Mouse (Mus musculus) midbrain, embryonic 10.5 days (tissue): ENCODE results near the gene Agap1. TPM values are rescaled to one million over a fixed set of nuclear protein-coding genes. Genes with fewer than 3 reads are reported as not detected.

Source experiments
- DNase-seq: peaks from one replicate; pipeline ENCODE4 v3.0.0-alpha.2; 2017; ENCODE audit warnings: low spot score
- H3K27ac ChIP-seq: fragments of 300-500 bp; sonication (generic); replicated peaks from 2 replicates; pipeline ENCODE4 v1.5.1; 2016; ENCODE audit warnings: mild to moderate bottlenecking
- H3K27me3 ChIP-seq: fragments of 300-500 bp; sonication (generic); 2 replicates; pipeline ENCODE4 v1.6.1; 2016; ENCODE audit warnings: low read depth, mild to moderate bottlenecking; ENCODE audit not compliant: poor library complexity, severe bottlenecking
- H3K36me3 ChIP-seq: fragments of 300-500 bp; sonication (generic); 2 replicates; pipeline ENCODE4 v1.6.1; 2016; ENCODE audit warnings: mild to moderate bottlenecking, moderate library complexity
- H3K4me1 ChIP-seq: fragments of 300-500 bp; sonication (generic); 2 replicates; pipeline ENCODE4 v1.6.1; 2016
- H3K4me3 ChIP-seq: fragments of 300-500 bp; sonication (generic); 2 replicates; pipeline ENCODE4 v1.5.1; 2016; ENCODE audit warnings: mild to moderate bottlenecking, moderate library complexity
- H3K9me3 ChIP-seq: fragments of 300-500 bp; sonication (generic); replicated peaks from 2 replicates; pipeline ENCODE4 v1.6.1; 2016; ENCODE audit warnings: mild to moderate bottlenecking
- WGBS: fragments of 180-500 bp; shearing (Covaris S2); methylation state at CpG from one replicate; pipeline ENCODE4 v1.1.7; 2016; 5-methylcytosine and 5-hydroxymethylcytosine counted together
- polyA plus RNA-seq: library from polyadenylated mRNA; unstranded; fragments of >200 nt; fragmentation: Nextera tagmentation; extraction: Ambion mirVana; gene quantifications from 2 replicates; pipeline ENCODE4 v1.2.1, GENCODE M21; 2016

Agap1 gene
- polyA plus RNA-seq, 1 experiment from 2014 or later: 16.6 TPM

- H3K9me3 ChIP-seq: no peaks in the 10 kb centered on the region
- peak; percentile 55 for DNase-seq
- H3K4me3 ChIP-seq: 0 out of 2 replicates have a peak overlapping the region, but pooled peaks have one; percentile 2
- H3K27ac ChIP-seq: peak overlapping the region; percentile 65
- H3K4me1 ChIP-seq: peaks cover 94% of the 10 kb centered on the region
- WGBS: 26% methylated on average over 17 of the region's 17 CpGs
- peaks cover 41% of the 10 kb centered on the region for H3K27me3 ChIP-seq
- no peaks in the 10 kb centered on the region for H3K36me3 ChIP-seq
These were observed 65.5 kb downstream of the Agap1 start for GRCm38 (mm10) chr1:89519914-89520643.

GRCm38 (mm10) chr1:89521406-89521805 lies 66.8 kb downstream of the Agap1 start:
- Histone ChIP-seq H3K4me1 (peaks cover 83% of the 10 kb centered on the region), H3K27ac (peak overlapping the region; percentile 14; the same call in 1 of the 2 replicates), H3K36me3 (no peaks in the 10 kb centered on the region), H3K4me3 (no peak overlapping the region), H3K9me3 (no peaks in the 10 kb centered on the region), H3K27me3 (peaks cover 34% of the 10 kb centered on the region)
- WGBS: 71% methylated on average over 11 of the region's 11 CpGs
- no peak for DNase-seq

GRCm38 (mm10) chr1:89521935-89522535 lies 67.4 kb downstream of the Agap1 start:
- Histone ChIP-seq H3K27ac (peak overlapping the region; percentile 24; the same call in 1 of the 2 replicates), H3K36me3 (no peaks in the 10 kb centered on the region), H3K4me3 (no peak overlapping the region), H3K27me3 (peaks cover 30% of the 10 kb centered on the region), H3K4me1 (peaks cover 77% of the 10 kb centered on the region), H3K9me3 (no peaks in the 10 kb centered on the region)
- WGBS: 66% methylated on average over 17 of the region's 17 CpGs
- DNase-seq: no peak

- no peaks in the 10 kb centered on the region for H3K9me3 ChIP-seq
- peaks cover 58% of the 10 kb centered on the region for H3K4me1 ChIP-seq
- DNase-seq: peak; percentile 88
- peaks cover 25% of the 10 kb centered on the region for H3K27me3 ChIP-seq
- H3K36me3 ChIP-seq: no peaks in the 10 kb centered on the region
- no peak overlapping the region for H3K4me3 ChIP-seq
- H3K27ac ChIP-seq: no peak overlapping the region
- 7% methylated on average over 4 of the region's 4 CpGs for WGBS
These were observed 69.8 kb downstream of the Agap1 start for GRCm38 (mm10) chr1:89524369-89524768.

- Histone ChIP-seq H3K27ac (no peak overlapping the region), H3K36me3 (no peaks in the 10 kb centered on the region), H3K4me1 (peaks cover 52% of the 10 kb centered on the region), H3K27me3 (peaks cover 25% of the 10 kb centered on the region), H3K9me3 (no peaks in the 10 kb centered on the region), H3K4me3 (no peak overlapping the region)
- no peak for DNase-seq
- WGBS: 73% methylated on average over 4 of the region's 4 CpGs
These were observed 70.4 kb downstream of the Agap1 start for GRCm38 (mm10) chr1:89524998-89525397.

- Histone ChIP-seq H3K27ac (no peak overlapping the region), H3K27me3 (peaks cover 25% of the 10 kb centered on the region), H3K4me1 (peaks cover 44% of the 10 kb centered on the region), H3K9me3 (no peaks in the 10 kb centered on the region), H3K36me3 (no peaks in the 10 kb centered on the region), H3K4me3 (no peak overlapping the region)
- 60% methylated on average over 13 of the region's 13 CpGs for WGBS
- no peak for DNase-seq
These were observed 71.2 kb downstream of the Agap1 start for GRCm38 (mm10) chr1:89525825-89526224.

GRCm38 (mm10) chr1:89528671-89529276 lies 74.2 kb downstream of the Agap1 start:
- H3K4me1 ChIP-seq: peaks cover 14% of the 10 kb centered on the region
- DNase-seq: no peak
- no peak overlapping the region for H3K4me3 ChIP-seq
- peaks cover 8% of the 10 kb centered on the region; the same call in 1 of the 2 replicates for H3K9me3 ChIP-seq
- H3K27ac ChIP-seq: no peak overlapping the region
- 84% methylated on average over 17 of the region's 17 CpGs for WGBS
- no peaks in the 10 kb centered on the region for H3K27me3 ChIP-seq
- peaks cover 13% of the 10 kb centered on the region for H3K36me3 ChIP-seq

- H3K4me3 ChIP-seq: no peak overlapping the region
- peaks cover 8% of the 10 kb centered on the region; the same call in 1 of the 2 replicates for H3K9me3 ChIP-seq
- WGBS: 86% methylated on average over 9 of the region's 9 CpGs
- DNase-seq: no peak
- no peaks in the 10 kb centered on the region for H3K27me3 ChIP-seq
- no peak overlapping the region for H3K27ac ChIP-seq
- H3K4me1 ChIP-seq: peaks cover 38% of the 10 kb centered on the region
- peaks cover 13% of the 10 kb centered on the region for H3K36me3 ChIP-seq
These were observed 79.1 kb downstream of the Agap1 start for GRCm38 (mm10) chr1:89533702-89534101.

- DNase-seq: no peak
- Histone ChIP-seq H3K27me3 (no peaks in the 10 kb centered on the region), H3K4me3 (no peak overlapping the region), H3K9me3 (peaks cover 8% of the 10 kb centered on the region; the same call in 1 of the 2 replicates), H3K4me1 (peaks cover 39% of the 10 kb centered on the region), H3K36me3 (peaks cover 13% of the 10 kb centered on the region), H3K27ac (0 out of 2 replicates have a peak overlapping the region, but pooled peaks have one; percentile 2)
These were observed 80.6 kb downstream of the Agap1 start for GRCm38 (mm10) chr1:89535206-89535605.

GRCm38 (mm10) chr1:89538163-89538946 lies 83.7 kb downstream of the Agap1 start:
- Histone ChIP-seq H3K9me3 (no peaks in the 10 kb centered on the region), H3K27me3 (no peaks in the 10 kb centered on the region), H3K4me3 (no peak overlapping the region), H3K36me3 (no peaks in the 10 kb centered on the region), H3K4me1 (peaks cover 57% of the 10 kb centered on the region), H3K27ac (no peak overlapping the region)
- no peak for DNase-seq
- 84% methylated on average over 18 of the region's 18 CpGs for WGBS

GRCm38 (mm10) chr1:89539127-89539526 lies 84.5 kb downstream of the Agap1 start:
- Histone ChIP-seq H3K4me3 (no peak overlapping the region), H3K36me3 (no peaks in the 10 kb centered on the region), H3K27ac (0 out of 2 replicates have a peak overlapping the region, but pooled peaks have one; percentile 13), H3K4me1 (peaks cover 57% of the 10 kb centered on the region), H3K27me3 (no peaks in the 10 kb centered on the region), H3K9me3 (no peaks in the 10 kb centered on the region)
- no peak for DNase-seq
- WGBS: 89% methylated on average over 13 of the region's 13 CpGs

GRCm38 (mm10) chr1:89541151-89541550 lies 86.5 kb downstream of the Agap1 start:
- DNase-seq: no peak
- WGBS: 88% methylated on average over 13 of the region's 13 CpGs
- H3K27me3 ChIP-seq: no peaks in the 10 kb centered on the region
- H3K4me3 ChIP-seq: no peak overlapping the region
- no peaks in the 10 kb centered on the region for H3K9me3 ChIP-seq
- H3K27ac ChIP-seq: peak overlapping the region; percentile 24
- no peaks in the 10 kb centered on the region for H3K36me3 ChIP-seq
- H3K4me1 ChIP-seq: peaks cover 40% of the 10 kb centered on the region
